Mouse (Mus musculus) forebrain, embryonic 13.5 days (tissue): ENCODE results near the gene Cgn. TPM values are rescaled to one million over a fixed set of nuclear protein-coding genes. Genes with fewer than 3 reads are reported as not detected.

ENCODE experiments used
- ATAC-seq: fragments of 200-750 bp; cut with Nextera tagmentation; 2 replicates; pipeline ENCODE4 v1.8.0; 2017
- H3K27ac ChIP-seq: fragments of 300-500 bp; sonication (generic); 2 replicates; pipeline ENCODE4 v1.5.1; 2015; ENCODE audit warnings: inconsistent platforms, mild to moderate bottlenecking, moderate library complexity
- H3K27me3 ChIP-seq: fragments of 300-500 bp; sonication (generic); 2 replicates; pipeline ENCODE4 v1.6.1; 2015; ENCODE audit warnings: mild to moderate bottlenecking, inconsistent platforms
- H3K36me3 ChIP-seq: fragments of 300-500 bp; sonication (generic); 2 replicates; pipeline ENCODE4 v1.6.1; 2015; ENCODE audit warnings: mild to moderate bottlenecking, inconsistent platforms; ENCODE audit not compliant: poor library complexity, severe bottlenecking
- H3K4me1 ChIP-seq: fragments of 300-500 bp; sonication (generic); 2 replicates; pipeline ENCODE4 v1.6.1; 2015; ENCODE audit warnings: inconsistent platforms
- H3K4me2 ChIP-seq: fragments of 300-500 bp; sonication (generic); 2 replicates; pipeline ENCODE4 v1.6.1; 2015; ENCODE audit warnings: inconsistent platforms, mild to moderate bottlenecking, moderate library complexity
- H3K4me3 ChIP-seq: fragments of 300-500 bp; sonication (generic); 2 replicates; pipeline ENCODE4 v1.5.1; 2015; ENCODE audit warnings: mild to moderate bottlenecking, inconsistent platforms
- H3K9ac ChIP-seq: fragments of 300-500 bp; sonication (generic); 2 replicates; pipeline ENCODE4 v1.6.1; 2015; ENCODE audit warnings: mild to moderate bottlenecking, inconsistent platforms
- H3K9me3 ChIP-seq: fragments of 300-500 bp; sonication (generic); replicated peaks from 2 replicates; pipeline ENCODE4 v1.6.1; 2016; ENCODE audit warnings: inconsistent platforms
- WGBS: fragments of 180-500 bp; shearing (Covaris S2); methylation state at CpG from one replicate; pipeline ENCODE4 v1.1.7; 2015; 5-methylcytosine and 5-hydroxymethylcytosine counted together
- polyA plus RNA-seq: library from polyadenylated mRNA; unstranded; fragments of >200 nt; fragmentation: Nextera tagmentation; extraction: Ambion mirVana; gene quantifications from 2 replicates; pipeline ENCODE4 v1.2.1, GENCODE M21; 2015

Gene Cgn
- polyA plus RNA-seq, 1 experiment from 2014 or later = 3.8 TPM

DNA sequence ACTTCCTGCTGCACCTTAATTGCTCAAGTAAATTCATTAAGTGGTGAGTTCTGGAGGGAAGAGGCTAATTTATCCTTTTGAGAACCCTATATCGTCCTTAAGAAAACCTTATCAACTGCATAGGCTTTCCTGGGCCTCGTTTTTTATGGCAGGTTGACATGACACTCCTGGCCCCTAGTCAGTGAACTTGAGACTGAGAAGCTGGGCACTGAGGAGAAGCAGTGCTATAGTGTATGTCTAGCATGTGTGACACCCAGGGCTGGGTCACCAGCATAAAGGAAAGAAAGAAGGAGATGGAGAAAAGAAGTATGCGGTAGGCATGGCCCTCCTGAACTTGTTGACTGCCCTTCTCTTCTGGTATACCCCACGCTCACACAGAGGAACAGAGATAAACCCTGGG lies 27.8 kb upstream of the Cgn start:
- H3K27me3 ChIP-seq = no peaks in the 10 kb centered on the region
- H3K4me1 ChIP-seq = no peaks in the 10 kb centered on the region
- H3K4me3 ChIP-seq = no peak overlapping the region
- no peak overlapping the region for H3K4me2 ChIP-seq
- no peaks in the 10 kb centered on the region for H3K9me3 ChIP-seq
- no peak for ATAC-seq
- no peak overlapping the region for H3K9ac ChIP-seq
- WGBS = 81% methylated on average over 4 of the region's 4 CpGs
- H3K36me3 ChIP-seq = no peaks in the 10 kb centered on the region
- no peak overlapping the region for H3K27ac ChIP-seq

DNA sequence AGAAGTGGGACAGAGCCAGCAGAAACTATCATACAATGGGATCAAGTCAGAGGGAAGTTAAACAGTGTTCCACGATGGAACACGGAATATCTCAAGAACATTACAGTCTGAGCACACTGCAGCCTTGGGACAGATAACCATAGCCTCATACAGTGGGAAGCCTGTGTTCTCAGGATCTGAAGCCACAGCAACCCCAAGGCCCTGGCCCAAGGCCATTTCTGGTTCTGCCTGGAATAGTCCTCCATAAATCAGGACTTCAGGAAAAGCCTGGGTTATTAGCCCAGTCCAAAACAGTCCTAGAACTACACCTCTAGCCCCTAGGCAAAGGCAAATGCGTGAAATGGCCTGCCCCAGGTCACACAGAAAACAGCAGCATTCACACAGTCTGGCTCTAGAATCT lies 27.4 kb upstream of the Cgn start:
- no peak for ATAC-seq
- Histone ChIP-seq H3K27ac (no peak overlapping the region), H3K4me3 (no peak overlapping the region), H3K9me3 (no peaks in the 10 kb centered on the region), H3K4me1 (no peaks in the 10 kb centered on the region), H3K36me3 (no peaks in the 10 kb centered on the region), H3K9ac (no peak overlapping the region), H3K27me3 (no peaks in the 10 kb centered on the region), H3K4me2 (no peak overlapping the region)
- 92% methylated on average over 3 of the region's 3 CpGs for WGBS

DNA sequence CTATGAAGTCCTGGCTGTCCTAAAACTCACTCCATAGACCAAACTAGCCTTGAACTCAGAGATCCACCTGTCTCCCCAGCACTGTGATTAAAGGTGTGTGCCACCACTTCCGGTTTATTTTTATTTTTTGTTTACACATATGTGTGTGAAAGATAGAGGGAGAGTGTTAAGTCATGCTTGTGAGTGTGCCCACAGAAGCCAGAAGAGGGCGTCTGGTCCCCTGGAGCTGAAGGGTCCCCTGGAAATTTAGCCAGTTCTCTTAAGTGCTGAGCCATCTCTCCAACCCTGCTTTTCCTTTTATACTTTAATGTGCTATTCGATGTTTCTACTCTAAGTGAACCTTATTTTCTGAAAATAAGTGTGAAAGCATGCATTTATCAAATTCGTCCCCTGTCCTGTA lies 25.3 kb upstream of the Cgn start:
- no peak overlapping the region for H3K4me3 ChIP-seq
- no peak overlapping the region for H3K9ac ChIP-seq
- no peaks in the 10 kb centered on the region for H3K36me3 ChIP-seq
- WGBS = 19% methylated on average over 4 of the region's 4 CpGs
- H3K4me1 ChIP-seq = no peaks in the 10 kb centered on the region
- no peaks in the 10 kb centered on the region for H3K9me3 ChIP-seq
- ATAC-seq = no peak
- no peak overlapping the region for H3K4me2 ChIP-seq
- no peak overlapping the region for H3K27ac ChIP-seq
- H3K27me3 ChIP-seq = no peaks in the 10 kb centered on the region

DNA sequence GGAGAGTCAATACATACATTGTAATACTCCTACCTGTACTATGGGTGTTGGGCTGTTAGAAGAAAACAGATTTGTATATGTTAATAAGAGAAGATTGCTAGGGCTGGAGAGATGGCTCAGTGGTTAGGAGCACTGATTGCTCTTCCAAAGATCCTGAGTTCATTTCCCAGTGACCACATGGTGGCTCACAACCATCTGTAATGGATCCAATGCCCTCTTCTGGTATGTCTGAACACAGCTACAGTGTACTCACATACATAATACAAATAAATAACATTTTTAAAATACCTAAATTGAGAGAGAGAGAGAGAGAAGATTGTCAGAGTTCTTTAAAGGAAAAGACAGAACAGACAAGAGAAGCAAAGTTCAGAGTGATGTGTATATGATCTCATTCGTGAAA lies 22.0 kb upstream of the Cgn start:
- no peak for ATAC-seq
- WGBS = 88% methylated on average over 1 of the region's 1 CpGs
- H3K4me2 ChIP-seq = no peak overlapping the region
- peaks cover 10% of the 10 kb centered on the region for H3K4me1 ChIP-seq
- H3K27ac ChIP-seq = no peak overlapping the region
- no peaks in the 10 kb centered on the region for H3K9me3 ChIP-seq
- H3K9ac ChIP-seq = no peak overlapping the region
- no peaks in the 10 kb centered on the region for H3K27me3 ChIP-seq
- no peak overlapping the region for H3K4me3 ChIP-seq
- no peaks in the 10 kb centered on the region for H3K36me3 ChIP-seq

DNA sequence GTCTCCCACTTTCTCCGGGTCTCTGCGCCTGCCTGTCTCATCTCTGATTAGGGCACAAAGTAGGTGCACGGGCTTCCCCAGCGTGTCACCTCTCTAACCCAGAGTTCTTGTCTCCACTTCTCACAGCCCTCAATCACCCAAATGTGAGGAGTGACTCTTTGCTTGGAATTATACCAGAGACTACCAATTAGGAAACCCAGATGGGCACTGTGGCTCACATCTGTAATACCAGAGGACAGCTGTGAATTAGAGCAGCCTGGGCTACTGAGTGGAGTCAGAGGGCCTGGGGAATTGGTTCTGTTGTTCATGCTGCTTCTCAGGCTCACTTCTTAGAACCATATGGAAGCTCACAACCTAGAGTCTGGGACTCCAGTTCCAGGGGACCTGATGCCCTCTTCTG lies 18.7 kb upstream of the Cgn start:
- Histone ChIP-seq H3K27ac (no peak overlapping the region), H3K4me1 (peaks cover 10% of the 10 kb centered on the region), H3K36me3 (no peaks in the 10 kb centered on the region), H3K4me3 (no peak overlapping the region), H3K4me2 (no peak overlapping the region), H3K9me3 (no peaks in the 10 kb centered on the region), H3K27me3 (no peaks in the 10 kb centered on the region), H3K9ac (no peak overlapping the region)
- 79% methylated on average over 4 of the region's 4 CpGs for WGBS
- ATAC-seq = no peak

DNA sequence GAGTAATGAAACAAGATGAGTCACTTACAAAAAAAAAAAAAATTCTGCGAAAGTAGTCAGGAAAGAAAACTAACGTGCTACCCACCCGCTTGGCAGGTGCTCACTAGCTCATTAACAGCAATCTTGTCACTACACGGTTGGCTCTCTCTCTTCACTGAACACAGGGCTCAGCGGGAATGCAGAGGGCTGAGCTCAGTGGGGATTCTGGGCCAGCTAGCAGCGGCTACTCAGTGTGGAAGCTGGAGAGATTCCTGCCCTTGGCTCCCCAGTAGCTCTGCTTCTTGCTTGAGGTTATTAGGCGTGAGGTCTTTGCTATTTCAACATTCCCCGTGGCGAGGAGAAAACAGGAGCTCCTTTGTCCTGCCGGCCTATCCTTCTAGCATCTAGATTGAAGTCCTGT lies 17.9 kb upstream of the Cgn start:
- Histone ChIP-seq H3K4me1 (peaks cover 10% of the 10 kb centered on the region), H3K27ac (no peak overlapping the region), H3K27me3 (no peaks in the 10 kb centered on the region), H3K4me2 (peak overlapping the region; percentile 37), H3K36me3 (no peaks in the 10 kb centered on the region), H3K4me3 (peak overlapping the region; percentile 9; the same call in 1 of the 2 replicates), H3K9me3 (no peaks in the 10 kb centered on the region), H3K9ac (peak overlapping the region; percentile 28)
- peak; percentile 76 for ATAC-seq
- under 1% methylated on average over 10 of the region's 10 CpGs for WGBS

DNA sequence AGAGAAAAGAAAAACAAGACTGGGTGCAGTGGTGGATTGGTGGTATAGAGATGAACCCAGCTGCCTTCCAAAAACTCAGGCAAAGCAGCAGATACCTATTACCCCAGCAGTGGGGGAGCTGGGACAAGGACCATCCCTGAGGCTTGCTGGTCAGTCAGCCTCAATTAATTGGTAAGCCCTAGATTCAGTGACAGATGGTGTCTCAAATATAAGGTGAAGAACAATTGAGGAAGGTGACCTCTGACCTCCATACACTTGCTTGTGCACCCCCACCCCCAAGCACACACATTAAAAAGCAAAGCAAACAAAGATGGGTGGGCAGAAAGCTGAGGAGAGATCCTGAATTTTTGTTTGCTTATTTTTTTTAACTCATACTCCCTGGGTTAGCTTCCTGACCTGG lies 9.9 kb upstream of the Cgn start:
- Histone ChIP-seq H3K27me3 (no peaks in the 10 kb centered on the region), H3K4me3 (no peak overlapping the region), H3K4me1 (no peaks in the 10 kb centered on the region), H3K27ac (no peak overlapping the region), H3K4me2 (no peak overlapping the region), H3K9ac (no peak overlapping the region), H3K9me3 (no peaks in the 10 kb centered on the region), H3K36me3 (no peaks in the 10 kb centered on the region)
- no peak for ATAC-seq

DNA sequence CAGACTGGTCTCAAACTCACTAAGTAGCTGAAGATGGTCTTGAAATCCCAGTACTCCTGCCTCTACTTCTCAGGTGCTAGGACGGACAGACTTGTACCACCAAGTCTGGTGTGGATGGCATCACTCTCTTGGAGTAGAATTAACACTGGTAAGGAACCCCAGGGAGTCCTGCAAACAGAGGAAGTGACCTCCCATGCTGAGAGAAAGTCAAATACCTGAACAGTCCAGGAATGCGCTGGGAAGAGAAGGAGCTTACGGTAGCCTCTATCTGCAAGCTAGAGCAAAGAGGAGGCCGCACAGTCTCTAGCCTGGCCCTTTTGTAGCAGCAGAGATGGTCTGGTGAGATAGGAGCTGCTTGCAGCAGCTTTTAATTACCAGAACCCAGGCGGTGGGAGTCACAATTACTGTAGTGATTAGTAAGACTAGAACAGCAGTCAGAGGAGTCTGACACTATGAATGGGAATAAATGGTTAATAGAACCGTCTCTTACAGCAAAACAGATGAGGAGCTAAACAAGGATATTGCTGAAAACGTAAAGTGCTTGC lies 9.4 kb upstream of the Cgn start:
- H3K4me3 ChIP-seq = no peak overlapping the region
- ATAC-seq = no peak
- no peaks in the 10 kb centered on the region for H3K27me3 ChIP-seq
- no peak overlapping the region for H3K9ac ChIP-seq
- no peaks in the 10 kb centered on the region for H3K4me1 ChIP-seq
- H3K4me2 ChIP-seq = no peak overlapping the region
- no peaks in the 10 kb centered on the region for H3K36me3 ChIP-seq
- H3K27ac ChIP-seq = no peak overlapping the region
- H3K9me3 ChIP-seq = no peaks in the 10 kb centered on the region
- WGBS = 42% methylated on average over 7 of the region's 7 CpGs

DNA sequence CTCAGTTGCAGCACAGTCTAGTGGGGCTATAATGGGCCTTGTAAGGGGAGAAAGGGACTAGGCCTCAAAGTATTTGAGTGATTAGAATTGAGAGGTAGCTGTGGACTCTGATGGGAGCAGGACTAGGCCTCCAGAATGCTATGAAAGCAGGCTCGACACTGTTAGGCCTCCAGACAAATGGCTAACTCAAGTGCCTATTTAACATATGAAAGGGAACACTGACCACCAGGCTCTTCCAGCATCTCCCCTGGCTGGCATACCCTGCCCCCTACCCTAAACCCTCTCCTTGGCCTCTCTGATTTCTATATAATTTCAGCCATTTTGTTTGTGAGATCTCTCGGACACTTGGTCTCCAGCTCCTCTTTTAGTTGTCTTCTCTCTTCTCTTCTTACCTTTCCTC lies 8.1 kb upstream of the Cgn start:
- Histone ChIP-seq H3K27me3 (no peaks in the 10 kb centered on the region), H3K4me1 (no peaks in the 10 kb centered on the region), H3K36me3 (no peaks in the 10 kb centered on the region), H3K9me3 (no peaks in the 10 kb centered on the region), H3K4me3 (no peak overlapping the region), H3K27ac (no peak overlapping the region), H3K9ac (no peak overlapping the region), H3K4me2 (no peak overlapping the region)
- no peak for ATAC-seq
- 48% methylated on average over 2 of the region's 2 CpGs for WGBS

DNA sequence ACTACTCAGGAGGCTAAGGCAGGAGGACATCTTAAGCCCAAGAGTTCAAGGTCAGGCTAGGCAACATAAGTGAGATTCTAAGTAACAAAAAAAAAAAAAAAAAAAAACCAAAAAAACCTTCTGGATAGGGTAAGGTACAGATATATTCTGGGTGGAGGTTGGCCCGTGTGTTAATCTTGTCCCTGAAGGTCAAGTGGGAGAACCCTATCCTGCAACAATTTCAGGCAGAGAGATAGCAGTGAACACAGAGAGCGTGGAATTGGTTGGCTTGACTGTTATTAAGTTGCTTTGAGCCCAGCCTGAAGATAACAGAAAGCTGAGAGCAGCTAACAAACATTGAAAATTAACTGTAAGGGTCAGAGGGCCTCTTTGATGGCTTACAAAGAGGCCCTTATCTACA lies 7.4 kb upstream of the Cgn start:
- 85% methylated on average over 2 of the region's 2 CpGs for WGBS
- H3K27me3 ChIP-seq = no peaks in the 10 kb centered on the region
- no peak overlapping the region for H3K27ac ChIP-seq
- no peak overlapping the region for H3K4me2 ChIP-seq
- no peak for ATAC-seq
- H3K9ac ChIP-seq = no peak overlapping the region
- no peak overlapping the region for H3K4me3 ChIP-seq
- no peaks in the 10 kb centered on the region for H3K9me3 ChIP-seq
- no peaks in the 10 kb centered on the region for H3K36me3 ChIP-seq
- no peaks in the 10 kb centered on the region for H3K4me1 ChIP-seq

DNA sequence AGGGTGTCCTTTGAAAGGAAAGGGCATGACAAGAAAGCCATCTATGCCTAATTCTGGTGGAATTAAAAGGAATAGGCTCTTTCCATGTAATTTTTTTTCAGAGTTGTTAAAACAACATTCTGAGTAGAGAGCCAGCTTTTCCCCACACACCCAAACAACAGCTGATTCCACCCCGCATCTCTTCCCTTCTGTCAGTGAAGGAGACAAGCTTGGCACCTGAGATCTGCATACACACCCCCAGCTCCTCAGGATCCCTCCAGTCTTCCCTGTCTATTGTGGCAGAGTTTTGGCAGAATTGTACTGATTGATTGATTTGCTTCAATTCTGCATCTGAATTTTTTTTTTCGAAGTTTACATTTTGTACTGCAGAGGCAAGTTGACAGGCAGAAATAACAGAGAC lies 6.0 kb upstream of the Cgn start:
- no peak for ATAC-seq
- H3K27me3 ChIP-seq = no peaks in the 10 kb centered on the region
- H3K36me3 ChIP-seq = no peaks in the 10 kb centered on the region
- no peak overlapping the region for H3K27ac ChIP-seq
- 0 out of 2 replicates have a peak, but pooled peaks cover 3% of the 10 kb centered on the region for H3K4me1 ChIP-seq
- H3K4me3 ChIP-seq = no peak overlapping the region
- H3K4me2 ChIP-seq = no peak overlapping the region
- no peak overlapping the region for H3K9ac ChIP-seq
- no peaks in the 10 kb centered on the region for H3K9me3 ChIP-seq
- 91% methylated on average over 2 of the region's 2 CpGs for WGBS

DNA sequence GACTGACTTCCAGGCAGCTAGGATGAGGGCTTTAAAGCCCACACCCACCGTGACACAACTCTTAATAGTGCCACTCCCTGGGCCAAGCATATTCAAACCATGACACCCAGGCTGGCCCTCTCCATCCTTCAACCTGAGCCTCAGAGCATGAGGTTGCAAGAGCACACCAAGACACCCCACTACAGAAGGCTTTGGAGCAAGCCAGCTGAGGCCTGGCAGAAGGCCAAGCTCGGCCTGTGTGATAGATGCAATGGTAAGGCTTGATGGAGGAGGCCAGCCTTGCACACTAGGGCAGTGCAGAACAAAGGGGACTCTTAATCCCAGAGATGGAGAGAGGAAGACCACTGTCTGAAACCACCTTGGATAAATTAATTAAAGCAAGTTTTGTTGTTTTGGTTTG lies 3.2 kb upstream of the Cgn start:
- 86% methylated on average over 2 of the region's 2 CpGs for WGBS
- Histone ChIP-seq H3K36me3 (no peaks in the 10 kb centered on the region), H3K27me3 (no peaks in the 10 kb centered on the region), H3K4me3 (no peak overlapping the region), H3K9ac (no peak overlapping the region), H3K9me3 (no peaks in the 10 kb centered on the region), H3K4me1 (peaks cover 12% of the 10 kb centered on the region), H3K27ac (no peak overlapping the region), H3K4me2 (no peak overlapping the region)
- no peak for ATAC-seq

DNA sequence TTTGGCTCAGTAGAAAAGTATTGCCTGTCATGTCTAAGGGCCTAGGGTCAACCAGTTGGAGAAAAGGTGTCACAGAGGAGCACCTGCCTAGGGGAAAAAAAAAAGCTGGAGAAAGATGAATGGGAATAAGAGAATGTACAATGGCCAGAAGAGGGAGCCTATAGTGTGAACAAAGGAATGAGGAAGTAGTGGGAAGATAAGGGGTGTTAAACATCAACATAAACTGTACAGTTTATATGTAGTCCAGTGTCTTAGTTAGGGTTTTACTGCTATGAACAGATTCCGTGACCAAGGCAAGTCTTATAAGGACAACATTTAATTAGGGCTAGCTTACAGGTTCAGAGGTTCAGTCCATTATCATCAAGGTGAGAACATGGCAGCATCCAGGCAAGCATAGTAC lies 2.8 kb upstream of the Cgn start:
- H3K27ac ChIP-seq = no peak overlapping the region
- WGBS = 96% methylated on average over 1 of the region's 1 CpGs
- H3K27me3 ChIP-seq = no peaks in the 10 kb centered on the region
- H3K4me1 ChIP-seq = peaks cover 14% of the 10 kb centered on the region
- H3K9me3 ChIP-seq = no peaks in the 10 kb centered on the region
- no peak overlapping the region for H3K4me2 ChIP-seq
- no peaks in the 10 kb centered on the region for H3K36me3 ChIP-seq
- ATAC-seq = no peak
- no peak overlapping the region for H3K4me3 ChIP-seq
- no peak overlapping the region for H3K9ac ChIP-seq
